Mouse (Mus musculus): ENCODE data around the gene Nlgn1.

- TF ChIP-seq POLR2A (IDR thresholded peaks at IDR 0.05; ENCODE audit: insufficient read depth, low read depth, low read length) (no peak), CTCF (IDR thresholded peaks at IDR 0.05; ENCODE audit: insufficient read depth, low read depth, low read length) (no peak)
Measured at GRCm38 (mm10) chr3:25450471-25450870, 881.8 kb downstream of the Nlgn1 start.
